7 mouse cellular contexts compared by ENCODE assay signal in genomic region chr8:89571816-89572215, GRCm38 (mm10).
A peak's percentile ranks its signal among the peaks of the same experiment; 100 is the strongest.
DNase-seq lines count a peak whose midpoint lies in the region; ATAC-seq and TF ChIP-seq lines count a peak whose summit lies in the region.

No protein-coding gene starts in this region.

- no peak overlapping the region for H3K27ac ChIP-seq in cortical plate, adult 2 months (ENCODE audit: insufficient read depth, low read length)
- no peak overlapping the region for H3K27ac ChIP-seq in kidney, adult 2 months (ENCODE audit: insufficient read depth, low read depth, low read length)
- no peak overlapping the region for H3K27ac ChIP-seq in midbrain, embryonic 13.5 days

- H3K36me3 ChIP-seq in kidney, adult 2 months (ENCODE audit: control insufficient read depth, insufficient read depth, low read length): no peaks in the 10 kb centered on the region
- H3K36me3 ChIP-seq in midbrain, embryonic 13.5 days: no peaks in the 10 kb centered on the region

- peak; percentile 76 for ATAC-seq in midbrain, embryonic 13.5 days

- peak; percentile 76 for TF ChIP-seq CTCF in cortical plate, adult 2 months (IDR thresholded peaks at IDR 0.05; ENCODE audit: extremely low read depth, insufficient read depth, low read length)
- TF ChIP-seq CTCF in kidney, adult 2 months (conservative IDR thresholded peaks at IDR 0.05; ENCODE audit: insufficient read depth, insufficient read length, low read depth, low read length): peak; percentile 80

- intact Hi-C loops in left cerebral cortex, postnatal 36 days (cut with DNase I): loop anchor here (5.0 to 10.0 kb wide), 4 partner anchors 215 to 777 kb away; partner anchors contain the start of gene Sall1

- H3K4me2 ChIP-seq in midbrain, embryonic 13.5 days (replicated peaks): no peak overlapping the region

- TF ChIP-seq POLR2A in cortical plate, adult 2 months (IDR thresholded peaks at IDR 0.05; ENCODE audit: extremely low read depth, insufficient read depth, low read length): no peak
- TF ChIP-seq POLR2A in kidney, adult 2 months (IDR thresholded peaks at IDR 0.05; ENCODE audit: low read depth, low read length): no peak

- H3K27me3 ChIP-seq in kidney, adult 2 months (replicated peaks; ENCODE audit: control insufficient read depth, insufficient read depth, low read length): no peaks in the 10 kb centered on the region
- peaks cover 36% of the 10 kb centered on the region for H3K27me3 ChIP-seq in midbrain, embryonic 13.5 days

- H3K4me3 ChIP-seq in cortical plate, adult 2 months (ENCODE audit: insufficient read depth, low read length): no peak overlapping the region
- no peak overlapping the region for H3K4me3 ChIP-seq in kidney, adult 2 months (ENCODE audit: insufficient read depth, low read depth, low read length)
- H3K4me3 ChIP-seq in midbrain, embryonic 13.5 days (replicated peaks): no peak overlapping the region

- no peaks in the 10 kb centered on the region for H3K4me1 ChIP-seq in cortical plate, adult 2 months (ENCODE audit: control insufficient read depth, insufficient read depth, low read length)
- no peaks in the 10 kb centered on the region for H3K4me1 ChIP-seq in kidney, adult 2 months (ENCODE audit: control insufficient read depth, insufficient read depth, low read length)
- H3K4me1 ChIP-seq in midbrain, embryonic 13.5 days (replicated peaks): peaks cover 33% of the 10 kb centered on the region

- H3K9me3 ChIP-seq in midbrain, embryonic 13.5 days: no peaks in the 10 kb centered on the region

- no peak overlapping the region for H3K9ac ChIP-seq in midbrain, embryonic 13.5 days (replicated peaks)

- WGBS in kidney, adult 2 months: 3% methylated on average over 13 of the region's 13 CpGs
- WGBS in midbrain, embryonic 13.5 days: 2% methylated on average over 13 of the region's 13 CpGs

- peak; percentile 87 for DNase-seq in adrenal gland, postnatal 10 days
- peak; percentile 13 for DNase-seq in gastrocnemius, postnatal 25 days
- DNase-seq in kidney, adult 2 months: peak; percentile 76
- DNase-seq in left cerebral cortex, postnatal 36 days (ENCODE audit: low spot score in 2 of 2): peak; percentile 65 to 75
- peak; percentile 29 for DNase-seq in telencephalon, adult 2 months (ENCODE audit: low read depth, low spot score)

Comparison
In these comparisons a context has a peak if more than half of its experiments do, and no peak if none do; other contexts are left out.
1. DNase-seq: peak in every context shown above with its lines; median percentile 87 in adrenal gland, postnatal 10 days; 76 in kidney, adult 2 months; 70 in left cerebral cortex, postnatal 36 days; 29 in telencephalon, adult 2 months; 13 in gastrocnemius, postnatal 25 days.